Mouse (Mus musculus): ENCODE data around the gene Cyp2a4. TPM values are rescaled to one million over a fixed set of nuclear protein-coding genes. Genes with fewer than 3 reads are reported as not detected.
"Not testable (repeated sequence)": the region's sequence is repeated elsewhere in the genome, so short reads cannot be mapped to it uniquely, and the experiment has no call there.

Gene Cyp2a4
- polyA plus RNA-seq (2012; ENCODE audit: insufficient read depth, low replicate concordance) = not detected in 2 replicates

DNA sequence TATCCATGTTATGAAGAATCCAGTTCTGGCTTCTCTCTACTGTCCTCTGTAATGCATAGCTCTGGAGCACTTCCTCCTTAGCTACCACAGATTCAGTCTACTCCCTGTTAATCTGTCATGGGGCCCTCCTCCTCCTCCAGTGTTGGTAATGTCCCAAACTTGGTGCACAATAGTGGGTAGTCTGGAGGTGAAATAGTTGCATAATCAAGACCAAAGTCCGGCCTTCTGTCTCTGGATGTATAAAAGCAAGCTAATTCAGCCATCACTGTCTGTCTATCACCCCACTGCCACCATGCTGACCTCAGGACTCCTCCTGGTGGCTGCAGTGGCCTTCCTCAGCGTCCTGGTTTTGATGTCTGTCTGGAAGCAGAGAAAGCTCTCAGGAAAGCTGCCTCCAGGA lies at the start of gene Cyp2a4:
Gene Cyp2a4 (plus strand): TSS at position 244 of the 400 bp plus-strand sequence.
- not testable (repeated sequence) for H3K4me1 ChIP-seq; H3K36me3 ChIP-seq (replicated peaks; ENCODE audit: low read length); H3K27me3 ChIP-seq (replicated peaks); H3K4me3 ChIP-seq (replicated peaks)
- peaks cover 20% of the 10 kb centered on the region for H3K9me3 ChIP-seq

DNA sequence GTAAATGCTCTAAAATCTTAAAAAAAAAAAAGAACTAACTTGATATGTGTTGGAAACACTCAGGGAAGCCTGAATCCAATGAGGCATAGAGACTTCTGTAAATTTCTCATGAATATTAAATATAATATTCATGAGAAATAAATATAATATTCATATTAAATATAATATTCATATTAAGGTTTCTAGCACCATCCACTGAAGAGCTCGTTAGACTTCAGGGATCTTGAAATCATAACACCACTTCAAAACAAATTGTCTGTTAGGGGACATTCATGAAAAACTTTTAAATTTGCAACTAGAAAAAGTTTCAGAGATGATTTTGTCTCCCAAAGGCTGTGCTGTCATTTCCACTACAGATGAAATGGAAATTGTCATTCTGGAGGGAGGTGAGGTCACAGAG lies 46.9 kb upstream of the Cyp2a4 start, which contains the start of gene Vmn1r184:
Gene Vmn1r184 (plus strand): TSS at position 301 of the 400 bp plus-strand sequence.
- H3K27me3 ChIP-seq (replicated peaks); H3K36me3 ChIP-seq (replicated peaks; ENCODE audit: low read length); H3K4me3 ChIP-seq (replicated peaks); H3K4me1 ChIP-seq; H3K9me3 ChIP-seq: not testable (repeated sequence)

DNA sequence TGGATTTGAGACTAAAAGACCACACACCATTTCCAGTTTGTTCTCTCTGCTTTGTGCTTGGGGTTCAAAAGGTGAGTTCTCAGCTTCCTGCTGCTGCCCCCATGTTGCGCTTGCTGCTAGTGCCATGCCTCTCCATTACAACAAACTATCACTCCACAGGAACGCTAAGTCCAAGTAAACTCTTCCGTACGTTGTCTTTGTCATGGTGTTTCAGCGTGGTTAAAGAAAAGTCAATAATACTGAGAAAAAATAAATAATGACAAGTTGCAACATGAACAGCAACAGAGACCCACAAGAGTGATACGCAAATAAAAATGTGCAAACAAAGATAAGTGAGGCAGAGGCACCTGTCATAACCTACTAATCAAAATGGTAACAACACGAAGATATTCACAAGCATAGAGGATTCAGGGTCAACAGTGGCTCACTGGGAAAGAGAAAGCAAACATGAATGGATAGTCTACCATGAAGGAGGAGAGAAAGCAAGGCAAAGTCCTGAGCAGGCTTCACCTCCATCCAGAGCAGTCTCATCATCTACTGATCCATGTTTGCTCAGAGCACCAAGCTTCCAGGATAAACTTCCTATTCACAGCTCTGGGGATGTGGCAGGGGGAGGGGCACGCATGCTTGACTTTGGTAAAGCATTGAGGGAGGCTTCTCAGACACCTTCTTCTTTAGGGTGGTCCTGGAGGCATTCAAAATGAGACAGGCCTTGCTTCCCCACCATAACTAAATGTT lies 3.4 kb upstream of the Cyp2a4 start:
- H3K36me3 ChIP-seq (replicated peaks; ENCODE audit: low read length) = not testable (repeated sequence)

DNA sequence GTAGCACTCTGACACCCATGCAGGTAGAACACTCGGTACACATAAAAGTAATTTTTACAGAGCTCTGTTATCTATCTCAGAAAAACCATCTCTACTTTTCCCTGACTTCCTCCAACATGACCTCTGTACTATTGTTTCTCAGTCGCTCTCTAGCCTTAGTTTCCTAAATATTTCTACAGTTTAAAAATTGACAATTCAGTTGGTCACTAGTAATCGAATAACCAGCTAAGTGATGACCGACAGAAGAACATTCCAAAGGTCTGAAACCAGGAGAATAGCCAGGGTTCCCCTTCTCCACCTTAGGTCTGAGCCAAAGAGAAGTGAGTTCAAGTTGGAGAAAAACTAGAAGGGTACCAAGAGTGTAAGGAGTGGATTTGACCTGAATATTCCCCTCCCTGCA lies 4.8 kb downstream of the Cyp2a4 start:
- H3K36me3 ChIP-seq (replicated peaks; ENCODE audit: low read length); H3K4me3 ChIP-seq (replicated peaks); H3K27me3 ChIP-seq (replicated peaks); H3K4me1 ChIP-seq: not testable (repeated sequence)
- H3K9me3 ChIP-seq = peaks cover 19% of the 10 kb centered on the region

More for the DNA sequence above, 3.4 kb upstream of the Cyp2a4 start:
- H3K4me1 ChIP-seq; H3K27me3 ChIP-seq (replicated peaks); H3K4me3 ChIP-seq (replicated peaks): not testable (repeated sequence)
- H3K9me3 ChIP-seq = peaks cover 17% of the 10 kb centered on the region

DNA sequence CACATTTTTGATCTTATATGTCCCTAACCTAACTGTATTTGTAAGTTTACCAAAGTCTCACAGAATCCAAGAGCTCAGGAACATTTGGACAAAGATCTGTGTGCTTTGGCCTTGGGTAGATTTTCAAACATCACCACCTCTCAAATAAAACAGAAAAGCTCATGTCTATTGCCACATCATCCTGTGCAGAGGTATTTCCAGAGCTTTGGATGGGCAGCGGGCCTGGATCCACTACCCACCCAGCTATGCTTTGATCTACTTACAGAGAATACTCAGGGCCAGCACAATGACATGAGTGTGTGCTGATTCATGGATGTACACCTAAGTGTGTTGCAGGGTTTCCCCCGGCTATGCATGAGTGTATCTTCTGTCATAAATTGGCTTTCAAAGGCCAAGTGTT lies 8.2 kb downstream of the Cyp2a4 start:
- H3K36me3 ChIP-seq (replicated peaks; ENCODE audit: low read length); H3K4me3 ChIP-seq (replicated peaks); H3K9me3 ChIP-seq; H3K27me3 ChIP-seq (replicated peaks); H3K4me1 ChIP-seq: not testable (repeated sequence)

DNA sequence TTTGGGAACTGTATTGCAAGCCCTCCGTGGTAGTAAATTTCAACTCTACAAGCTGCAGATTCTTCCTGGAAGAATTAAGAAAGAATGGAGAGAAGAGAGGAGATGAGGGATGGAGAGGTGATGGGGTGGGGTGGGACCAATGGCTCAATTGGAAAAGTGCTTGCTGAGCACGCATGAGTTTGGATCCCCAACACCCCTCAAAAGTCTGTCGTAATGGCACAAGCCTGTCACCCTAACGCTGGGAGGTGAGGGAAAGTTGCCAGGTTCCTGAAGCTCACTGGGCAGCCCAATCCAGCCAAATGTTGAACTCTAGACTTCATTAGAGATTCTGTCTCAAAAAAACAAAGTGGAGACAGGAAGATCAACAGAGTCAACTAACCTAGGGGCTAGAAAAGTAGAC lies 8.8 kb downstream of the Cyp2a4 start:
- not testable (repeated sequence) for H3K27me3 ChIP-seq (replicated peaks); H3K36me3 ChIP-seq (replicated peaks; ENCODE audit: low read length); H3K4me1 ChIP-seq; H3K9me3 ChIP-seq; H3K4me3 ChIP-seq (replicated peaks)

DNA sequence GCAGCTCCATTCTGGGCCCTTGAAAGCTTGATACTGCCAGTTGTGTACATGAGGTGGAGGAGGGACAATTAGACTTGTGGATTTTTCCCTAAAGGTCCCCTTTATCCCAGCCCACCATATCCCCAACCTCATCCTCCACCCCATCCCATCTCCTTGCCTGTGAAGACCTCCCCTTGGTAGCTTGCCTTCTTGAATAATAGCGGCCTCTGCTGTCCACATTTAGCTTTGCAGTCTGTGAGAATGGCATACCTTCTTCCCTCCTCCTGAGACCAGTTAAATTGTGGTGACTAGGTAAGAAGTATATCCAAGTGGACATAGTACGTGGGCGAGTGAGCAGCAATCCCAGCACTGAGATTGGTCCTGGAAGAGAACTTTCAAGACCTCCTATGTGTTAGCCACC lies 13.4 kb downstream of the Cyp2a4 start:
- H3K36me3 ChIP-seq (replicated peaks; ENCODE audit: low read length); H3K4me1 ChIP-seq; H3K27me3 ChIP-seq (replicated peaks); H3K4me3 ChIP-seq (replicated peaks); H3K9me3 ChIP-seq: not testable (repeated sequence)

DNA sequence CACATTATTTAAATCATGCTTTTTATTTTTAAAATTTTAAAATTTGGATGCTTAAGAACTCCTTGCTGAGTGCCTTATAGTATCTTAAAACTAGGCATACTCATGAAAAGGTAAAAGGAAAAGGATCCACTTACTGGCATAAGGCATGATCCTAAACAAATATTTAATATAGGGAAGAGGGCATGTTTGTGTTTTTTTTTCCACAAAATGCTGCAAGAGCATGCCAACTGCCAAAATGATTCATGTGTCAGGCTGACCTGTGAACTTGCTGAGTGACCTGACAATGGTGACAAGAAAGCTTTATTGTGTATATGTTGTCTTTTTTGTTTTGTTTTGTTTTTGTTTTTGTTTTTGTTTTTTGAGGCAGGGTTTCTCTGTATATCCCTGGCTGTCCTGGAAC lies 43.2 kb downstream of the Cyp2a4 start:
- not testable (repeated sequence) for H3K36me3 ChIP-seq (replicated peaks; ENCODE audit: low read length); H3K27me3 ChIP-seq (replicated peaks); H3K4me3 ChIP-seq (replicated peaks); H3K4me1 ChIP-seq
- peaks cover 17% of the 10 kb centered on the region for H3K9me3 ChIP-seq

DNA sequence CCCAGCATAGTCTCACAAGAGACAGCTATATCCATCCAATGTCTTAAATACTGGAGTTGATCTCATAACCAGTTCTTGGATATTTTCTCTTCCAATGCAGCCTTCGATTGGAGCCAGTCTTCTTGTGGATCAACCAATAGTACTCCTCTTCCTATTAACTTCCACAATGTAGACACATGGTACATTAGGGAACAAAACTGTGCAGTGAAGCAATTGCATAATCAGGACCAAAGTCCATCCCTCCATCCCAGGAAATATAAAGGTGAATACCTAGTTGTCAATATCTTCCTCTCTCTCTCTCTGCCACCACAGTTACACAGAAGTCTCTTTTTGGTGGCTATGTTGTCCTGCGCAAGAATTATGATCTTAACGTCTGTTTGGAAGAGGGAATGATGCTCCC lies 45.3 kb downstream of the Cyp2a4 start:
- H3K9me3 ChIP-seq; H3K36me3 ChIP-seq (replicated peaks; ENCODE audit: low read length); H3K27me3 ChIP-seq (replicated peaks): not testable (repeated sequence)

DNA sequence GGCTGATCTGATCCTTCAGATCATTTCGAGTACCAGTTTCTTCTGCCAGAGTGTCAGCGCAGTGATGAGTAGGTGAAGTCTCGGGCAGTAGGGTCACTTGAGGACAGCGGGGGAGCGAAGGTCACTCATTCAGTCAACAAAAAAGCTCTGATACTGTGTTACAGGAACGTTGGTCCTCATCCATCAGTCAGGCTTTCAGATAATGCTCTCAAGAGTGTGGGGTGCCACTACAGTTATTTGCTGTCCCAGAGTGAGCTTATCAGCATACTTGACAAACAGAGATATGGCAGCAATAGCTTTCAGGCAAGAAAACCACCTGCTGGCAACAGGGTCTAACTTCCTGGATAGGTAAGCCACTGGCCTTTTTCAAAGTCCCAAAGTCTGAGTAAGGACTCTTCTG lies 49.8 kb downstream of the Cyp2a4 start:
- H3K9me3 ChIP-seq; H3K4me3 ChIP-seq (replicated peaks); H3K27me3 ChIP-seq (replicated peaks); H3K36me3 ChIP-seq (replicated peaks; ENCODE audit: low read length); H3K4me1 ChIP-seq: not testable (repeated sequence)

More for the DNA sequence above, 45.3 kb downstream of the Cyp2a4 start:
- not testable (repeated sequence) for H3K4me3 ChIP-seq (replicated peaks); H3K4me1 ChIP-seq

Other genes with a start within 250 kb of the Cyp2a4 start
- gene Cyp2b13, start 245.7 kb upstream of the Cyp2a4 start, polyA plus RNA-seq (2012; ENCODE audit: insufficient read depth, low replicate concordance) = not detected in 2 replicates
- gene Cyp2b9, start 133.8 kb upstream of the Cyp2a4 start, polyA plus RNA-seq (2012; ENCODE audit: insufficient read depth, low replicate concordance) = not detected in 2 replicates
- not detected in 2 replicates for gene Vmn1r184, start 46.8 kb upstream of the Cyp2a4 start, polyA plus RNA-seq (2012; ENCODE audit: insufficient read depth, low replicate concordance)
- gene Nlrp9c, start 96.5 kb downstream of the Cyp2a4 start, polyA plus RNA-seq (2012; ENCODE audit: insufficient read depth, low replicate concordance) = 0.55 TPM in 1 of 2 replicates, not detected in the other
- not detected in 2 replicates for gene Nlrp4a, start 127.9 kb downstream of the Cyp2a4 start, polyA plus RNA-seq (2012; ENCODE audit: insufficient read depth, low replicate concordance)
- gene Nlrp9a, start 227.9 kb downstream of the Cyp2a4 start, polyA plus RNA-seq (2012; ENCODE audit: insufficient read depth, low replicate concordance) = not detected in 2 replicates

All from megakaryocyte, embryonic 14.5 days (primary cell).